Mouse (Mus musculus) kidney, embryonic 16.5 days (tissue): ENCODE results near the gene Mok. TPM values are rescaled to one million over a fixed set of nuclear protein-coding genes. Genes with fewer than 3 reads are reported as not detected.

Experiments used
- ATAC-seq: fragments of 200-750 bp; cut with Nextera tagmentation; 2 replicates; pipeline ENCODE4 v1.8.0; 2017; ENCODE audit warnings: moderate TSS enrichment; ENCODE audit not compliant: low FRiP score, low TSS enrichment
- H3K27ac ChIP-seq: fragments of 300-500 bp; sonication (generic); 2 replicates; pipeline ENCODE4 v1.5.1; 2014; ENCODE audit warnings: low read length
- H3K27me3 ChIP-seq: fragments of 300-500 bp; sonication (generic); 2 replicates; pipeline ENCODE4 v1.6.1; 2014; ENCODE audit warnings: low read length, control low read depth, mixed read lengths; ENCODE audit not compliant: insufficient read depth
- H3K36me3 ChIP-seq: fragments of 300-500 bp; sonication (generic); 2 replicates; pipeline ENCODE4 v1.6.1; 2014; ENCODE audit warnings: low read length, control low read depth, mixed read lengths; ENCODE audit not compliant: insufficient read depth
- H3K4me1 ChIP-seq: fragments of 300-500 bp; sonication (generic); 2 replicates; pipeline ENCODE4 v1.6.1; 2014; ENCODE audit warnings: low read length, control low read depth, mixed read lengths; ENCODE audit not compliant: insufficient read depth
- H3K4me2 ChIP-seq: fragments of 300-500 bp; sonication (generic); replicated peaks from 2 replicates; pipeline ENCODE4 v1.6.1; 2014; ENCODE audit warnings: low read depth, low read length
- H3K4me3 ChIP-seq: fragments of 300-500 bp; sonication (generic); 2 replicates; pipeline ENCODE4 v1.5.1; 2014; ENCODE audit warnings: mild to moderate bottlenecking, low read length
- H3K9ac ChIP-seq: fragments of 300-500 bp; sonication (generic); replicated peaks from 2 replicates; pipeline ENCODE4 v1.6.1; 2014; ENCODE audit warnings: low read length
- H3K9me3 ChIP-seq: fragments of 300-500 bp; sonication (generic); 2 replicates; pipeline ENCODE4 v1.6.1; 2016; ENCODE audit warnings: low read length, control low read depth
- WGBS: fragments of 180-500 bp; shearing (Covaris S2); extraction: QIAGEN DNeasy Blood & Tissue Kit; methylation state at CpG from one replicate; pipeline ENCODE4 v1.1.7; 2014; 5-methylcytosine and 5-hydroxymethylcytosine counted together
- polyA plus RNA-seq: library from polyadenylated mRNA; unstranded; fragments of >200 nt; fragmentation: Nextera tagmentation; extraction: Ambion mirVana; gene quantifications from 2 replicates; pipeline ENCODE4 v1.2.1, GENCODE M21; 2015

The Mok gene
- polyA plus RNA-seq, 1 experiment from 2014 or later = 7.2 TPM

DNA sequence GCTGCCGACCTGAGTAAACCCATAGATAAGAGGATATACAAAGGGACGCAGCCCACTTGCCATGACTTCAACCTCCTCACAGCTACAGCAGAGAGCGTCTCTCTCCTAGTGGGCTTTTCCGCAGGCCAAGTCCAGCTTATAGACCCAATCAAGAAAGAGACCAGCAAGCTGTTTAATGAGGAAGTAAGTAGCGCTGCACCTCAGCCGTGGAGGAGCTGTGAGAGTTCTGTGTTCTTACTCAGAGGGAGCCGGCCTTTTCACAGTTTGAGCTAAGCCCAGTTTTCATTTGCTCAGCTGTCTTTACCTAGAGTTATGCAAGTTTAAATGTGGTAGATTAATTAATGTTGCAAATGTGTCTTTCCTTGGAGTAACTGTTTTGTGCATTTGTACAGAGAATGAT, 61.4 kb downstream of the Mok start:
- Histone ChIP-seq H3K36me3 (peaks cover 11% of the 10 kb centered on the region; the same call in 1 of the 2 replicates), H3K4me3 (no peak overlapping the region), H3K4me2 (no peak overlapping the region), H3K4me1 (peaks cover 9% of the 10 kb centered on the region), H3K27ac (no peak overlapping the region), H3K9ac (no peak overlapping the region), H3K9me3 (no peaks in the 10 kb centered on the region), H3K27me3 (no peaks in the 10 kb centered on the region)
- WGBS = 80% methylated on average over 7 of the region's 7 CpGs
- no peak for ATAC-seq

DNA sequence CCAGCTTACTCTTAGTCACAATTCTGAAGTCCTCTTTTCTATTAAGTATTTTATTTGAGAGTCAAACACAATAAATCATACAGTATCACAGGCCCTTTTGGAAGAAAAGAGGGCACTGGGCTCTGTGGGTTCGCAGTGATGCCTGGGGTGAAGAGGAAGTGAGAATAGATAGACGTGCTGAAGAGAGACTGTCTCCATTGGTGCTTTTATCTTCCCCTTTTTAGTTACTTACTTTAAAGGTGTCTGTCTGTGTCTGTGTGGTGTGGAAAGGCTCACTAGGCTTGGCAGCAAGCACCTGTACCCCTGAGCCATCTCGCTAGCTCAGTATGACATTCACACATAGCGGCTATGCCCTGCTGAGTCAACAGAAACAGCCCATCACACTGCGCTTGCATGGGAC, 62.9 kb downstream of the Mok start:
- H3K27me3 ChIP-seq = no peaks in the 10 kb centered on the region
- H3K36me3 ChIP-seq = peaks cover 9% of the 10 kb centered on the region; the same call in 1 of the 2 replicates
- H3K9ac ChIP-seq = no peak overlapping the region
- no peaks in the 10 kb centered on the region for H3K9me3 ChIP-seq
- 88% methylated on average over 5 of the region's 5 CpGs for WGBS
- H3K27ac ChIP-seq = no peak overlapping the region
- ATAC-seq = no peak
- H3K4me1 ChIP-seq = peaks cover 9% of the 10 kb centered on the region
- H3K4me3 ChIP-seq = no peak overlapping the region
- no peak overlapping the region for H3K4me2 ChIP-seq

- H3K27ac ChIP-seq = no peak overlapping the region
- H3K4me2 ChIP-seq = no peak overlapping the region
- peak; percentile 57; the same call in 1 of the 2 replicates for ATAC-seq
- H3K9me3 ChIP-seq = no peaks in the 10 kb centered on the region
- H3K4me3 ChIP-seq = no peak overlapping the region
- WGBS = 32% methylated on average over 5 of the region's 5 CpGs
- H3K9ac ChIP-seq = no peak overlapping the region
- H3K36me3 ChIP-seq = peaks cover 9% of the 10 kb centered on the region; the same call in 1 of the 2 replicates
- H3K4me1 ChIP-seq = peaks cover 9% of the 10 kb centered on the region
- H3K27me3 ChIP-seq = no peaks in the 10 kb centered on the region
Measured at GRCm38 (mm10) chr12:110775628-110776426, 64.9 kb downstream of the Mok start.

DNA sequence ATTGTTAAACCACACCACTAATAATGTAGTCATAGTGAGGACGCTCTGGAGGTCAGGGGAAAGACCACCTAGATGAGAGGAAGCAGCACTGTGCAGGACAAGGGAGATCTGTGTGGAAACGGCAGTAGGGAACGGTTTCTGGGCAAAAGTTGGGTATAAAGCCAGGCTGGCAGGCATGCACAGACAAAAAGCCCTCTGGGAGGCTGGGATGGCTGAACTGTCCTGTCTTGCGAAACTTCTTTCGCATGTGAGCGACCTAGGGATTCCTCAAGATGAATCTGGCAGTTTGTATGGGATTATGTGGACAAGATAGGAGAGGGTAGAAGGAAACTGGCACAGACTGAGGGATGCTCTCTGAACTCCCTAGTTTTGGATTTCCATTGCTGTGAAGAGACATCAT, 68.8 kb downstream of the Mok start:
- Histone ChIP-seq H3K9ac (no peak overlapping the region), H3K27me3 (no peaks in the 10 kb centered on the region), H3K9me3 (no peaks in the 10 kb centered on the region), H3K27ac (no peak overlapping the region), H3K4me1 (peaks cover 9% of the 10 kb centered on the region), H3K4me3 (no peak overlapping the region), H3K36me3 (no peaks in the 10 kb centered on the region), H3K4me2 (no peak overlapping the region)
- 93% methylated on average over 6 of the region's 6 CpGs for WGBS
- no peak for ATAC-seq

GRCm38 (mm10) chr12:110770479-110771247, 70.1 kb downstream of the Mok start:
- H3K27me3 ChIP-seq = no peaks in the 10 kb centered on the region
- H3K36me3 ChIP-seq = no peaks in the 10 kb centered on the region
- no peak overlapping the region for H3K27ac ChIP-seq
- H3K9me3 ChIP-seq = no peaks in the 10 kb centered on the region
- H3K4me3 ChIP-seq = no peak overlapping the region
- H3K4me2 ChIP-seq = no peak overlapping the region
- no peak for ATAC-seq
- no peak overlapping the region for H3K9ac ChIP-seq
- WGBS = 87% methylated on average over 10 of the region's 10 CpGs
- peaks cover 4% of the 10 kb centered on the region for H3K4me1 ChIP-seq

- no peak for ATAC-seq
- 47% methylated on average over 6 of the region's 6 CpGs for WGBS
Measured at GRCm38 (mm10) chr12:110769660-110770297, 71.0 kb downstream of the Mok start.

GRCm38 (mm10) chr12:110768562-110768961, 72.2 kb downstream of the Mok start:
- Histone ChIP-seq H3K27me3 (no peaks in the 10 kb centered on the region), H3K9me3 (no peaks in the 10 kb centered on the region), H3K4me1 (no peaks in the 10 kb centered on the region), H3K4me3 (no peak overlapping the region), H3K36me3 (no peaks in the 10 kb centered on the region), H3K27ac (no peak overlapping the region), H3K4me2 (no peak overlapping the region), H3K9ac (no peak overlapping the region)
- no peak for ATAC-seq

More at GRCm38 (mm10) chr12:110769660-110770297, 71.0 kb downstream of the Mok start:
- no peaks in the 10 kb centered on the region for H3K4me1 ChIP-seq
- H3K4me3 ChIP-seq = no peak overlapping the region
- H3K27ac ChIP-seq = no peak overlapping the region
- H3K9ac ChIP-seq = no peak overlapping the region
- H3K9me3 ChIP-seq = no peaks in the 10 kb centered on the region
- H3K27me3 ChIP-seq = no peaks in the 10 kb centered on the region
- H3K4me2 ChIP-seq = no peak overlapping the region
- no peaks in the 10 kb centered on the region for H3K36me3 ChIP-seq

- H3K9ac ChIP-seq = no peak overlapping the region
- H3K36me3 ChIP-seq = no peaks in the 10 kb centered on the region
- no peak overlapping the region for H3K4me3 ChIP-seq
- no peak overlapping the region for H3K27ac ChIP-seq
- H3K27me3 ChIP-seq = no peaks in the 10 kb centered on the region
- no peak overlapping the region for H3K4me2 ChIP-seq
- ATAC-seq = no peak
- no peaks in the 10 kb centered on the region for H3K4me1 ChIP-seq
- H3K9me3 ChIP-seq = no peaks in the 10 kb centered on the region
- WGBS = 75% methylated on average over 5 of the region's 5 CpGs
Measured at GRCm38 (mm10) chr12:110764531-110764930, 76.2 kb downstream of the Mok start.

- Histone ChIP-seq H3K36me3 (no peaks in the 10 kb centered on the region), H3K9me3 (no peaks in the 10 kb centered on the region), H3K4me3 (no peak overlapping the region), H3K27me3 (no peaks in the 10 kb centered on the region), H3K4me1 (no peaks in the 10 kb centered on the region), H3K9ac (no peak overlapping the region), H3K27ac (no peak overlapping the region), H3K4me2 (no peak overlapping the region)
- no peak for ATAC-seq
- 72% methylated on average over 2 of the region's 2 CpGs for WGBS
Measured at GRCm38 (mm10) chr12:110762321-110762720, 78.4 kb downstream of the Mok start.
